Mouse (Mus musculus) monocyte, adult 2 months (primary cell): ENCODE data around the gene Gm49721.
"Not testable (repeated sequence)": the region's sequence is repeated elsewhere in the genome, so short reads cannot be mapped to it uniquely, and the experiment has no call there.

ENCODE experiments used
- DNase-seq, 2 experiments: peaks; one replicate each; pipeline ENCODE4 v3.0.0; 2022; ENCODE audit warnings: low spot score in 2 of 2, low read depth in 1 of 2

Gene Gm49721

DNA sequence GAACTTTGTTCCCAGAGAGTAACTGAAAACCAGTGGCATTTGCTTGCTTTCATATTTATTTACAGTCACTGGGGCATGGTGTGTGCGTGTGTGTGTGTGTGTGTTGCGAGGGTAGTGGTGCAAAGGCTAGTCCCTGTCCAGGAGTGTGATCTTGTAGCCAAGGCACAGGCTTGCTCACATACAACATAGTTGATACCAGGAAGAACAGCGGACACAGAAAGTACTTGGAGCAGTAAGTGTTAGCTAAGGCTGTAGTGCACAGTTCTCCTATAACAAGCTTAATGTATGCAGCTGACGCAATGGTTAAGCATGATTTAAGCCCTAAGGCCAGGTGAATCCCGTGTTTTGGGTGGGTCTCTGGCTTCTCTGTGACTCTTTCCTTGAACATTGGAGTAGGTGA is 676 bp downstream of the Gm49721 start:
- DNase-seq = not testable (repeated sequence)

DNA sequence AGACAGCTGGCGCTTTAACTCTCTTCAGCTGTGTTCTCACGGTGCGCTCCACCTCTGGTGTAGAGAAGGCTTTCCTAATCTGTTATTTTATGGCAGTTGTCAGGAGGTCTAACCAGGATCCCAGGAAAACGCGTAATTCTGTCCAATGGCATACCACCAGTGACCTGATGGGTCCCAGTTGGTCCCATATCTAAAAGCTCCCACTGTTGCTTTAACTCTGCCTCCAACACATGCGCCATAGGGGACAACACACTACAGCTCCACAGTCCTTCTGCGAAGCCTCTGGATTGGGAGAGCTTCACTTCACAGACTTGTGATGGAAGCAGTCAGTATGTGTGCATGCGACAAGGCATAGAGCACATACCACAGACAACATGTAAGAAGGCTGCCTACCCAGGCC is 1.4 kb downstream of the Gm49721 start:
- not testable (repeated sequence) for DNase-seq

DNA sequence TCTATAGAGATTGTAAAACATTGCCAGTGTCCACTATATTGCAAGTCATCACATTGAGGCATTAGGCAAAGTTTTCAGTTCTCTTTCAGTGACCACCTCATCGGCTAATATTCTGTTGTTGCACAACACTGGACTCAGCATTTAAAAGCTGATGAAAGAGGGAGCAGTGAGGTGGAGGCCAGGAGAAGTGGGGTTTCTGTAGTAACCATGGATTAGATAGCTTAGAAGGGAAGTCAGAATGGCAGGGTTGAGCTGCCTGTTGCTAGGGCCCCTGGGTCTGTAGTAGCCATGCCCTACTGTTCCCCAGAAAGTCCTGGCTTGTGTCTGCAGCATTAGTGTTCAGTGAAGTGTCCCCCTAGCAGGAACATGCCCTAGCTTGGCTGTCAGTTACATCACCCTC is 7.4 kb downstream of the Gm49721 start:
- not testable (repeated sequence) for DNase-seq

DNA sequence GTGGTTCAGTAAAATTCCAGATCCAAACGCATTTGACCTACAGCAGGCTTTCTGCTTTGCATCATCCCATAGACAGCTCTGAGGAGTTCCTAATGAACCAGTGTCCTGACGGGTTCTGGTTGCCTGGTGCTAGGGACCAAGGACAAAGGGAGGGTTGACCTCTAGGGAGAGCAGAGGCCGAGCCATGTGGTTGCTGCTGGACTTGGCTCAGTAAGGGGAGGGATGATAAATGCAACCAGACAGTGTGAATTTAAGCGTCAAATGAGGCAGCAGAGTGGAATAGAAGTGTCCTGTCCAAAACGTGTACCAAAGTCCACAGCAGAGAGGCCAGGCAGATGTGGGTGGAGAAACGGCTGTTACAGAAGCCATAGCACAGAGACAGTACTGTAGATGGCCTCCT is 16.8 kb downstream of the Gm49721 start:
- not testable (repeated sequence) for DNase-seq

DNA sequence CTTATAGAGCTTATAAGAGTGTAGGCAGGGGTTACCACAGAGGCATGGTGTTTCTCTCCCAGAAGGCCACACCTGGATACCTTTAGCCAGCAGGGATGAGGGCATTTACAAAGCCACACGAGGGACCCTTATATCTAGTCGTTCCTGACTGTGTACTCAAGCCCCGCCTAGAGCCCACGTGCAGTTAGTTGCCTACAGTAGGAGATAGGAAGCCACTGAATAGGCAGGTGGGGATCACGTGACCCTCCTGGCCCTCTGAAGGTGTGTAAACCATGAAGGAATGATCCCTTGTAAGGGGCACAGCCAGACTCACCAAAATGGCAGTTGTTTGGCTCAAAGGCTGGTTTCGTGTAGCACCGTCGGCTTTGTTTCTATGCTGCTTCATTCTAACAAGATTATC is 18.1 kb downstream of the Gm49721 start:
- not testable (repeated sequence) for DNase-seq

DNA sequence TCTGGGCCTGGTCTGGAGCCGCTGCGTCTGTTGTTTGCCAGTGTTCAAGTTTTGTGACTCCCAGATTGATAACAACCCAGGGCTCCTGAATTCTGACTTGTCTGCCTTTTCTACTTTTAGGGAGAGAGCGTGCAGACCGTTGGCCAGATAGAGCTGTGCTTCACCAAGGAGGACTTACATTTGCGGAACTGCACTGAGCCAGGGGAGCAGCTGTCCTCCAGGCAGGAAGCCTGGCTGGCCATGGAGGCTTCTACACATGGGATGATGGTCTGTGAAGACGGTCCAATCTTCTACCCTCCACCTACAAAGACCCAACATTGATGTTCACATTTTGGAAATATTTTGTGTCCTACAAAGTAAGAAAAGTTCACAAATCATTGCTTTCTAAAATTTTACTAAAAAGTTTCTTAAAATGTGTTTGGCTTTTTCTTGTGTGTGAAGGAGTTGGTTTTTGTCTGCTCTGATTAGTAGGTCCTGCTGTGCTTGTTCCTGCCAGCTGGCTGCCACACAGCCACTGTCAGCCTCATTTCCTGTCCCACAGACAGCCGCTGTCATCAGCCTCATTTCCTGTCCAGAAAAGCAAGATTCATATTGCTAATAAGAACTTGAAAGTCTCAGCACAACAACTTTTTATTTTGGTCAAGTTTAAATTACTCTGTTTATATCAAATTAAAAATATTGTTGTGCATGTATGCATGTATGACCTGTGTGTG is 19.2 kb downstream of the Gm49721 start:
- DNase-seq = not testable (repeated sequence)

DNA sequence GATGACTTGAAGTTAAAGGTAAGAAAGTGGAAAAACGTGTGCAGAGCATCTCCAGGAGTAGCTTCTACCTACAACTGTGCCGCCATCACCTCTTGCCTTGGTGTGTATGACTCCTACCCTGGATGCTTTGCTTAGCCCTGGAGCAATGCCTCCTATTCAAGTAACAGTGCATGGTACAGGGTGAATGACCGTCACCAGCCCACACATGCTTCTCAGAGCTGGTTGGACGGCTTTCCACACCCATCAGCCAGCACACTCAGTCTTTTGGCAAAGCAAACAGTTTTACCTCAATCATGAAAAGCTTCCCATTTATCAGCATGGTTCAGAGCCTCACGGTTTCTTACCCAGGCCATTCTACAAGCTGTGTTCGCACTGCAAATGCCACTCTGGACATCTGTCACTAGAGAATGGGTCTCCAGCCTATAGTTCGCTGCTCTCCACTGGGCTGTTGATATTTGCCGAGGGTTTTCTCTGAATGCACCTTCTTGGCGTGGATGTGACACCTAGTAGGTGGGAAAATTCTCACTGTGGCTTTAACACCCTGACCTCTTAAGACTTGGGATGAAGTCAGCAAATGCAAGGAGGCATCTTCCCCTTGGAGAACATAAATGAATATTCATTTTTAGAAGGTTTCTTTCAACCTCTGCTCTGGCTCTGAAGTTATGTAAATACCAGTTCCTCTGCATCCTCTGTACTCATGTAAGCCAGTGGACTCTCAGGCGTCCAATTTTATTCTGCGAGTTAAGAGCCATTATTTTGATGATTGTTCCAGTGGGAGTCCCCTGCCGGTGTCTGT is 23.3 kb downstream of the Gm49721 start:
- not testable (repeated sequence) for DNase-seq

DNA sequence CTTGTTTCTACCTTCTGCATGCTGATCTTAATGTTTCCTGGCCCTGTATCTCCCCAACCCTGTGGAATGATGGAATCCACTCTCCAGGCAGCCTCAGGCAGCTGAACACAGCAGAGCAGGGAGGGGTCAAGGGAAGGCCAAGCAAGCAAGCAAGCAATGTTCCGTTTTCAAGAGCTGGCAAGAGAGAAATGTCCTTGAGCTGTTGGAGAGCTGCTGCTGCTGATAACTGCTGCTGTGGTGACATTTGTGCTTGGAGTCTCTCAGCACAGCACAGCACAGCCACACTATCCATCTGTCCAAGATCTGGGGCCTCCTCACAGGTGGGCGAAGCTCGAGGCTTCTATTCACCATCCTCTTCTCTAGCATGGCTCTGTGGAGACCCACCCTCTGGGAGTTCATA is 24.7 kb downstream of the Gm49721 start:
- not testable (repeated sequence) for DNase-seq

DNA sequence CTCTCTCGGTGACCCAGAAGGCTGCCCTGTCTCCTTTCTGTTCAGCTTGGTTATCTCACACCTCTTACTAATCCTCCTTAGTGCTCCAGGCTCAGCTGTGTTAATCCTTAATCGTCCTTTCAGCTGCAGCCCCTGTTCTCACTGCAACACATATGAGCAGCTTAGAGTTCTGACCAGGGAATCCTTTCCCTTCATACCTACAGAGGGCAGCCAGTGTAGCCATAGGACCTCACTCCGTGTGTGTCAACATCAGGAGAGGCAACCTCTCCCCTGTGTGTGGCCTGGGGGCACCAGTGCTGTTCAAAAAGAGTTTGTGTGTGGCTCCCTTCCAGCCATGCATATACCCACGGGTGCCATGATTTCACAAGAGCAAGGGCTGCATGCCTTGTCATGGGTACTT is 26.9 kb downstream of the Gm49721 start:
- not testable (repeated sequence) for DNase-seq

DNA sequence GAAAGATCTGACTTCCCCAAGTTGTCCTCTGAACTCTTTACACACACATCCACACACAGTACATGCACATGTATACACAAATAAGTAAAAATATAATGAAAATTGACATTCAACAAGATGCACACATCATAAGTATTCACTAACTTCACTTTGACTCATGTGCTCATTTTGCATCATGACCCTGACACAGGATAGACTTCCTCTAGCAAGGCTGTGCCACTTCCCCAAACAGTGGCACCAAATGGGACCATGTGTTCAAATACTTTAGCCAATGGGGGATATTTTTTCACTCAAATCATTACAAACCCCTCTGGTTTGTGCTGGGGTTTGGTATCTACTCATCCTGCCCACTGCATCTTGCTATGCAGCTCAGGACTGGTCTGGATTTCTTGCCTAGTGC is 30.2 kb downstream of the Gm49721 start:
- not testable (repeated sequence) for DNase-seq

DNA sequence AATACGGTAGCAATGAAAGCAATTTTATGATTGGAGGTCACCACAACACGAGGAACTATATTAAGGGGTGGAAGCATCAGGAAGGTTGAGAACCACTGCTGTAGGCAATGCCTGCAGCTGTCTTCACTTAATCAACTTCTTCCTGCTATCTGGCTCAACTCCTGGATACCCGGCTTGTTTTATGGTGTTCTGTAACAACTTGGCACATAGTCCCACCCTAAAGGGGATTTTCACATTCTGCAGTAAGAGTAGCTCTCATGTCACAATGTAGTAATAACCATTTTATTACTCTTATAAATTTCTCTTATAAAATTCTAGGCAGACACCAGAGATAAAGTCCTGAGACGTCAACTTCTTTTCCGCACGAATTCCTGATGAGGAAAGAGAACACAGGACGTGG is 30.7 kb downstream of the Gm49721 start:
- DNase-seq = not testable (repeated sequence)

DNA sequence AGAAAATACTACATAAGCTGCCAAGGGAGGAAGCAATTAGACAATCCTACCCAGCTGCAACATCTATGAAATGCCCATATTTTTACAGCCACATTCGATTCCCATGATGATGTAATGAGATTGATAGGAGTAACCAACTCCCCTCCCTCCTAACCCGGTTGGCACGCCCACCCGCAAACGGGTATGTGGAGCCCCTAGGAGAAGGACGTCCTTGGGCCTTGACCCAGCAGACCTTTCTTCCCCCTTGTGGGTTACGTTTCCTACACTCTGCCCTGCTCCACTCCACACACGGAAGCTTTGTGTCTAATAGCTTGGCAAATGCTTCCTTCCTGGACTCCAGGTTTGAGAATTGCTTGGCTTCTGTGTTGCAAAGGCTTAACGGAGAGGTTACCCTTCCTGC is 31.2 kb downstream of the Gm49721 start:
- DNase-seq = not testable (repeated sequence)

DNA sequence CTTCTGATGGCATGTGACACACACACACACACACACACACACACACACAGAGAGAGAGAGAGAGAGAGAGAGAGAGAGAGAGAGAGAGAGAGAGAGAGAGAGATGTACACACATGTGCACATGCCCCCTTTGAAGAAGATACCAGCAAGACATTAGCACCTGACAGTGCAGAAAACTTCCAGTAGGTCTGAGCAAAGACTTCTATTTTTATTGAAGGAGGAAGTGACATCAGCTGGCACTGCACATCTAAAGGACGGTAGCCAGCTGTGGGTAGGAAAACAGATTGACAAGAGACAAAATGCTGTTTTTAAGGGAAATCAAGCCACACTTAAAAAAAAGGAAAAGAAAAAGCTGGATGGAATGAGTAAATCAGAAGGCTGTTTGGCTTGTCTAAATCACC is 35.5 kb downstream of the Gm49721 start:
- DNase-seq = not testable (repeated sequence)

DNA sequence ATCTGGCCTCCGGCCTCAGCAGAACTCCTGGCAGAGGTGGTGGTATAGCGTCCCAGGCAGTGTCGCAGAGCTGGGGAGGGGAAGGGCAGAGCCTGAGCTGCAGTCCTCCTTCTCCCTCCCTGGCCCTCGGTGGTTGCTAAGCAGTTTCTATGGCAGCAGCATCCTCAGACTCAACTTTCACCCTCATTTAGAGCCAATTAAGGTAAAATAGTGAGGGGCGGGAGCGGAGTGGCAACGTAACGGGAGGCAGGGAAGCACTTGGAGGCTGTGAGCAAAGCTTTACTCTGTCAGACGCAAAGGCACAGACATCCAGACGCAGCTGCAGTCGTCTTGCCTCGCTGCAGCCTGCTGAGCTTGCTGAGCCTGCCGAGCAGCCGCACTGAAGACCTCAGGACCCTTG is 46.6 kb downstream of the Gm49721 start, which contains the start of gene Gm1604a:
Gene Gm1604a (plus strand): TSS at position 312 of the 400 bp plus-strand sequence.
- not testable (repeated sequence) for DNase-seq

DNA sequence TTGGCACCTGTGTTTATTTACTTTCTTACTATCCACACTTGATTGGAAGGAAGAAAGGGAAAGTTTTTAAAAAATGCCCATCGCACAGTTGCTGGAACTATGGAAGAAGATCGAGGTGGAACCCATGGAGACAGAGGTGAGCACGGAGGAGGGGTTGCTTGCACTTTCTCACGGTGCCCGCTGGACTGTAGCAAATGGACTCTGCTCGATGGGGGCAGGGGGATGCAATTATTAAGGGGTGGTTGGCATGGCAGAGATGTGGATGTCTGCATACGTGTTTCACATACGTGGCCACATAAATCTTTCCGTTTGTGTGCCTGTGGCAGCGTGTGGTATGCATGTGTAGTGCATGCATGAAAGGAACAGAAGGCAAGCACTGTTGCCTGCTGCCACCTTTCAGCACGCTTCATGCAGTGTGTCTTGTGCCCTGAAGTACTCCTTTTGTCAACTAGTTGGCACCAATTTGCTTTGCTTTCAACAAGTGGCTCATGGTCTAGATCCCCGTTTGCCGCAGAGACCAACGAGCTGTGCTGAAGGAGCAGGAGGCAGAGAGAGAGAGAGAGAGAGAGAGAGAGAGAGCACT is 47.2 kb downstream of the Gm49721 start:
- DNase-seq = not testable (repeated sequence)

DNA sequence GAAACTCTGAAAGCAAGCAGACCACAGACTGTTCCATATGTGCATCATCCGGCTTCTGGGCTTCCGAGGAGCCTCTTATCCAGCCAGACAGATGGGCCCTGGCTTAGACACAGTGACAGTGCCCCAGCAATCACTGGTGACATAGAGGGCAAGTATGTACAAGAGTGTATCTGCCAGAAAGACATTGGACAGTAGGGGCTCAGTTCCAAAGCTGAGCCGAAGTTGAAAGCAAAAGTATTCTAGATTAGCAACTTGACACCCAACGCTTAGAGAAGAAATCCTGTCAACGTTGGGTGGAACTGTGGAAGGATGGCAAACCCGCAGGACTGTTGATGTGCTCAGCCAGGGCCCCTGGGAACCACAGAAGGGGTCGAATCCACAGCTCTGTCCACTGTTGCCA is 51.5 kb downstream of the Gm49721 start:
- not testable (repeated sequence) for DNase-seq

DNA sequence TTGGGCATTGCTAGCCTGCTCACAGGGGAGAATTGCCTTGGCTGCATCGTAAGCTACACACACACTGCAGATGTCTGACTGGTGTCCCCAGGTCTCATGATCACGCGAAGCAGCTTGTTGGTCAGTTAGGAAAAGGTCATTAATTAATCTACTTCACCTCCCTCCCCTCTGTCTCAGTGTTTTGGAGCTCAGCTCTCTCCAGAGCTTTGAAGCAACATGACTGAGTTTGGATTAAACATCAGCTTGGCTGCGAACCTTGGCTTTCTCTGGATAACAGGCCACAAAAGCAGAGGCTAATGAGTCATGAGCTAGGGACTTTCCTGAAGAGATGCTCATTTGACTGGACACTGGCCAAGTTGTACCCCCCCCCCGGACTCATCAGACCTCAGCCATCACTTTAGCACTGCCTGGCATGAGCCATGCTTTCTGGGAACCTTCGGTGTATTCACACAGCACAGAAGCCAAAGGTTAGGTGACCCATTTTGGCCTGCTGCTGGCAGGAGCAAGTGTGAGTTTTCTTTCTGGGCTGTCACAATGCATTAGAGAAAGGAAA is 52.0 kb downstream of the Gm49721 start:
- DNase-seq = not testable (repeated sequence)

DNA sequence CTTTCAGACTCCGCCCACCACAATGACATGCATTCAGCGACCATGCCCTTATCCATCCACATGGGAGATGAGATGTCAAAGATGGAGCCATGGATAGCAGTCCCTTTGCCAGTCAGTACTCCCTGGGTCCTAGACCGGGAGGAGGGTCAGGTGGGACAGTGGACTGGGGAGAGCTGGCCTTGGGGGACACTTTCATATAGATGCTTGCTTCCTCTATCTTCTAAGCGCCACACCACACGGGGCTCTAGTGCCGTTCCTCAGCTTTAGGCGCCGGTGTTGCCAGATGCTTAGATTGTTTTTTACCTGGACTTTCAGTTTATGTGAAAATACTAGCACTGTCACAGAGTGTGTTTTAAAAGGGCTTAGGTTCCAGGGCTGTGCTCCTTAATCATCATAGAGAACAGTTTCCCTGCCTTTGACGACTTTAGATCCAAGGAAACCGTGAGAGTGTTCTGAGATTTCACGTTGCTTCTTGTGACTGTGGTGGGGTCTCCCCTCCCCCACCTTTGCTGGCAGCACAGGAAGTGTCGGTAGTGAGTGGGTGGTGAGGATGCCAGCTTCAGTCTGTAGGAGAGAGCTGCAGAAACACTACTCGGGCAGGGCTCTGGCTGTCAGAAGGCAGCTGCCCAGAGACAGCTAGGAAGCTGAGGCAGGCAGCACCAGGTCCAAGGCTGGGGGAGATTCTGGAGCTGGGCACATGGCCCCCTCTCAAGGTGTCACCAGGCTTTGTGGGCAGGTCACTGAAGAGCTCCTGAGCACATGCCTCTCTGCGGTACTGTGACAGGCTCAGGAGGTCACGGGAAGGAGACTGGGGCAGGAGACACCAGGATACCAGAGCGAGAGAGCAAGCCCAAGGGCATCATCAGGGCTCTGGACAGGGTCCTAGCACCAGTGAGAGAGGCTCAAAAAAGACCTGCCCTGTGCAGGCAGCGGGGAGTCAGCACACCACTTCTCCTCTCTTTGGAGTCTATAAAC is 54.8 kb downstream of the Gm49721 start:
- not testable (repeated sequence) for DNase-seq

DNA sequence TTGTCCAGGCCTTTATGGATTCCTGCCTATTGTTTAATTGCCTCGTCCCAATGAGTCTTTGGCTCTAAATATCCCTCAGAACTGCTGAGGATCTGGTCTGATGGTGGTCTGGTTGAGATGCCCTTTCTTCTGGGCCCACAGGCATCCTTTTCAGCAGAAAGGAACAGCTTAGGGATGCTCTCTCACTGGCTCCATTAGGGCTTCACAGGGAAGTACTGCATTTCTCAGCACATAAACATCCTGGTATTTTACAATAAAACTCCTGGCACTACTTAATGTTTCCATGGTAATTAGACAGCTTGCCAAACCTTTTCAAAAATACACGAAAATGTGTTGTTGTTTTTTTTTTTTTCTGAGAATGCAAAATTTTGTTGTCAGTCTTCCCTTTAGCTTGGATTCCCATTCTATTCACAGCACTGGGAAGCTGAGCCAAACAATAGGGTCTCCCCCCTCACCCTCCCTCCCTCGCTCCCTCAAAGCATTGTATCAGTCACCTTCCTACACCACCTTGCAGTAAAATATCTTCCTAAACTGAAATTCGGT is 90.4 kb downstream of the Gm49721 start:
- not testable (repeated sequence) for DNase-seq
